Mouse (Mus musculus): ENCODE measurements at regions not wholly inside any gene's neighbourhood (a gene's known extent, or its start where the extent isn't known, plus 50 kb on each side); places are given as distances from the start of the nearest gene placed in this dataset.

- no peak for ATAC-seq (ENCODE audit: insufficient read depth)
- TF ChIP-seq EP300 (IDR thresholded peaks at IDR 0.05; ENCODE audit: low read depth) (no peak), CTCF (IDR thresholded peaks at IDR 0.05; ENCODE audit: low read depth) (no peak)
- no peak for DNase-seq (ENCODE audit: low read depth in 3 of 3, low spot score in 3 of 3)
Observed at GRCm38 (mm10) chr2:160476181-160476580, 109.3 kb upstream of the Mafb start.

DNA sequence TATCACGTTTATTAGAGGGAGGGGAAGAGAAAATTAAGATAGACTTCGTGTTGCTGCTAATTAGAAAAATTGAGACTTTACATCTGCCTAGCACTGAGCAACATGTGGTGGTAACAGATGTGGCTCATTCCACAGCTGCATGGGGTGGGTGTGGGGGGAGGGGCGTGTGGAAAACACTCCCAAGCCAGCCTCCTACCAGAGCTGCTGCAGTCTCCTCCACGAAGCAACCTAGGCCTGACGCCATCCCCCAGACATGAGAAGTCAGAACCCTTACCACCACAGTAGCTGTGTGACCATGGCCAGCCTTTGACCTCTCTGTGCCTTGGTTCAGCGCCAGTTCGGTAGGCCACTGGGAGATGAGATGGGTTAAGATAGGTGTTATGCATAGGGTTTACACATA lies 112.4 kb upstream of the Mafb start:
- ATAC-seq (ENCODE audit: insufficient read depth), result no peak
- H3K27ac ChIP-seq, result no peak overlapping the region
- H3K9ac ChIP-seq (replicated peaks), result no peak overlapping the region
- no peaks in the 10 kb centered on the region for H3K27me3 ChIP-seq (ENCODE audit: control insufficient read depth, insufficient read depth, low read length)
- H3K4me1 ChIP-seq (replicated peaks; ENCODE audit: control insufficient read depth in 2 of 2, insufficient read depth in 2 of 2, low read length in 1 of 2), result no peaks in the 10 kb centered on the region
- no peaks in the 10 kb centered on the region for H3K36me3 ChIP-seq (replicated peaks; ENCODE audit: control insufficient read depth, insufficient read depth, low read depth)
- no peak for DNase-seq (ENCODE audit: low read depth in 3 of 3, low spot score in 3 of 3)
- H3K4me3 ChIP-seq (ENCODE audit: insufficient read depth in 1 of 2, low read depth in 2 of 2, low read length in 2 of 2), result no peak overlapping the region
- H3K9me3 ChIP-seq (ENCODE audit: control insufficient read depth, low read length), result no peaks in the 10 kb centered on the region
- TF ChIP-seq CTCF (IDR thresholded peaks at IDR 0.05; ENCODE audit: low read depth), result no peak
- no peak for TF ChIP-seq EP300 (IDR thresholded peaks at IDR 0.05; ENCODE audit: low read depth)
- 45% methylated on average over 7 of the region's 7 CpGs for WGBS (ENCODE audit: insufficient replicate concordance)
- no peak overlapping the region for H3K4me2 ChIP-seq (ENCODE audit: low read depth)

More at GRCm38 (mm10) chr2:160476181-160476580, 109.3 kb upstream of the Mafb start:
- H3K9me3 ChIP-seq (ENCODE audit: control insufficient read depth, low read length), result no peaks in the 10 kb centered on the region
- no peaks in the 10 kb centered on the region for H3K27me3 ChIP-seq (ENCODE audit: control insufficient read depth, insufficient read depth, low read length)
- no peak overlapping the region for H3K9ac ChIP-seq (replicated peaks)
- no peaks in the 10 kb centered on the region for H3K36me3 ChIP-seq (replicated peaks; ENCODE audit: control insufficient read depth, insufficient read depth, low read depth)
- no peak overlapping the region for H3K4me2 ChIP-seq (ENCODE audit: low read depth)
- 50% methylated on average over 3 of the region's 3 CpGs for WGBS (ENCODE audit: insufficient replicate concordance)
- no peak overlapping the region for H3K27ac ChIP-seq
- no peak overlapping the region for H3K4me3 ChIP-seq (ENCODE audit: insufficient read depth in 1 of 2, low read depth in 2 of 2, low read length in 2 of 2)
- H3K4me1 ChIP-seq (replicated peaks; ENCODE audit: control insufficient read depth in 2 of 2, insufficient read depth in 2 of 2, low read length in 1 of 2), result no peaks in the 10 kb centered on the region

DNA sequence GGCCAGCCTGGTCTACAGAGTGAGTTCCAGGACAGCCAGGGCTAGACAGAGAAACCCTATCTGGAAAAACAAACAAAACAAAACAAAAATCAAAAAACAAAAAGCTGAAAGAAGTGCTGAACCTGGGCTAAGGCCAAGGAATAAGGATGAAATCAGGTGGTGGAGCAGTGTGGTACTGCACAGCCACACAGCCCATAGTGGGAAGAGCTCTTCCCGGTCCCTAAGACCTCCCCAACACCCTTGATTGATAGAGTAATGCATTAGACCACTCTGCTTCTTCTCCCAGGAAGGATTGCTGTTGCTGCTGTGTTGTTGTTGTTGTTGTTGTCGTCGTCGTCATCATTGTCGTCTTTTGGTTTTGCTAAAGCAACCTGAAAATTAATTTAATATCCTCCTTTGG lies 118.2 kb upstream of the Mafb start:
- 60% methylated on average over 5 of the region's 5 CpGs for WGBS (ENCODE audit: insufficient replicate concordance)
- Histone ChIP-seq H3K36me3 (replicated peaks; ENCODE audit: control insufficient read depth, insufficient read depth, low read depth) (no peaks in the 10 kb centered on the region), H3K27ac (no peak overlapping the region), H3K4me2 (ENCODE audit: low read depth) (no peak overlapping the region), H3K4me1 (replicated peaks; ENCODE audit: control insufficient read depth in 2 of 2, insufficient read depth in 2 of 2, low read length in 1 of 2) (no peaks in the 10 kb centered on the region), H3K9me3 (ENCODE audit: control insufficient read depth, low read length) (no peaks in the 10 kb centered on the region), H3K9ac (replicated peaks) (no peak overlapping the region), H3K27me3 (ENCODE audit: control insufficient read depth, insufficient read depth, low read length) (no peaks in the 10 kb centered on the region), H3K4me3 (ENCODE audit: insufficient read depth in 1 of 2, low read depth in 2 of 2, low read length in 2 of 2) (no peak overlapping the region)
- DNase-seq (ENCODE audit: low read depth in 3 of 3, low spot score in 3 of 3) (no peak), ATAC-seq (ENCODE audit: insufficient read depth) (no peak)
- TF ChIP-seq CTCF (IDR thresholded peaks at IDR 0.05; ENCODE audit: low read depth) (no peak), EP300 (IDR thresholded peaks at IDR 0.05; ENCODE audit: low read depth) (no peak)

- no peak for DNase-seq (ENCODE audit: low read depth in 3 of 3, low spot score in 3 of 3)
- Histone ChIP-seq H3K9ac (replicated peaks) (no peak overlapping the region), H3K27ac (no peak overlapping the region), H3K36me3 (replicated peaks; ENCODE audit: control insufficient read depth, insufficient read depth, low read depth) (no peaks in the 10 kb centered on the region), H3K4me2 (ENCODE audit: low read depth) (no peak overlapping the region), H3K4me1 (replicated peaks; ENCODE audit: control insufficient read depth in 2 of 2, insufficient read depth in 2 of 2, low read length in 1 of 2) (no peaks in the 10 kb centered on the region), H3K9me3 (ENCODE audit: control insufficient read depth, low read length) (no peaks in the 10 kb centered on the region), H3K27me3 (ENCODE audit: control insufficient read depth, insufficient read depth, low read length) (no peaks in the 10 kb centered on the region), H3K4me3 (ENCODE audit: insufficient read depth in 1 of 2, low read depth in 2 of 2, low read length in 2 of 2) (no peak overlapping the region)
- ATAC-seq (ENCODE audit: insufficient read depth), result no peak
- WGBS (ENCODE audit: insufficient replicate concordance), result 64% methylated on average over 5 of the region's 5 CpGs
- TF ChIP-seq EP300 (IDR thresholded peaks at IDR 0.05; ENCODE audit: low read depth) (no peak), CTCF (IDR thresholded peaks at IDR 0.05; ENCODE audit: low read depth) (no peak)
Observed at GRCm38 (mm10) chr2:160485515-160485914, 118.7 kb upstream of the Mafb start.

DNA sequence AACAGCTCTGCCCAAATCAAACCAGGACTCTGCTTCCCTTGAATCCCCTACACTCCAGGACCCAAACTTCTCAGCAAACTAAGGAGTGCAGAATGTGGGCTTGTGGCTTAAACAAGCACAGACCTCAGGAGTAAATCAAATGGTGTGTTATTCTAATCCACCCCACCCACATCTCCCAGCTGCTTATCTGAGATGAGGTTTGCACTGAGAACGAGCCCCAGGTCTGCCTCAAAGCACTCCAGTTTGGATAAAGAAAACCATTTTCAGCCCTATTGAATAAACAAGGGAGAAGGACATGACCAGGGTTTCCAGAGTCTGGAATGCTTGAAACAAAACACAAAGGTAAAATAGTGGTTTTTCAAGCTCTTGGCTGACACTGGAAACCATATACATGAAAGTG lies 132.9 kb upstream of the Mafb start:
- no peak for ATAC-seq (ENCODE audit: insufficient read depth)
- Histone ChIP-seq H3K27me3 (ENCODE audit: control insufficient read depth, insufficient read depth, low read length) (no peaks in the 10 kb centered on the region), H3K27ac (no peak overlapping the region), H3K9ac (replicated peaks) (no peak overlapping the region), H3K4me2 (ENCODE audit: low read depth) (no peak overlapping the region), H3K9me3 (ENCODE audit: control insufficient read depth, low read length) (no peaks in the 10 kb centered on the region), H3K36me3 (replicated peaks; ENCODE audit: control insufficient read depth, insufficient read depth, low read depth) (no peaks in the 10 kb centered on the region), H3K4me1 (replicated peaks; ENCODE audit: control insufficient read depth in 2 of 2, insufficient read depth in 2 of 2, low read length in 1 of 2) (no peaks in the 10 kb centered on the region), H3K4me3 (ENCODE audit: insufficient read depth in 1 of 2, low read depth in 2 of 2, low read length in 2 of 2) (no peak overlapping the region)
- 0% methylated on average over 1 of the region's 1 CpGs for WGBS (ENCODE audit: insufficient replicate concordance)
- TF ChIP-seq EP300 (IDR thresholded peaks at IDR 0.05; ENCODE audit: low read depth) (no peak), CTCF (IDR thresholded peaks at IDR 0.05; ENCODE audit: low read depth) (no peak)
- DNase-seq (ENCODE audit: low read depth in 3 of 3, low spot score in 3 of 3), result no peak

All from liver, embryonic 14.5 days (tissue).